In genomic region chr5:66428071-66428470, GRCm38 (mm10) we compare ENCODE assay signal across 23 mouse cellular contexts.
DNase-seq lines count a peak whose midpoint lies in the region; ATAC-seq and TF ChIP-seq lines count a peak whose summit lies in the region.
"Had no signal": no experiment of that assay in that cellular context is flagged by ENCODE, and none has a peak within 500 bp of the region (broad histone marks: within the 10 kb centered on the region; RNA-seq: fewer than 3 reads in every experiment).

No protein-coding gene starts in this region.

- POLR2A ChIA-PET in Patski (lab: Charles Lee), result no interaction called here

- no peaks in the 10 kb centered on the region for H3K36me3 ChIP-seq in hindbrain, postnatal 0 days (ENCODE audit: insufficient read depth, low read length)
- no peaks in the 10 kb centered on the region for H3K36me3 ChIP-seq in hindbrain, embryonic 12.5 days
- H3K36me3 ChIP-seq: embryonic facial prominence, embryonic 15.5 days; kidney, embryonic 15.5 days; limb, embryonic 15.5 days had no signal

- H3K4me2 ChIP-seq in hindbrain, postnatal 0 days (ENCODE audit: low read depth, low read length), result no peak overlapping the region
- no peak overlapping the region for H3K4me2 ChIP-seq in hindbrain, embryonic 12.5 days (replicated peaks)
- H3K4me2 ChIP-seq: embryonic facial prominence, embryonic 15.5 days; kidney, embryonic 15.5 days; limb, embryonic 15.5 days; lung, embryonic 14.5 days had no signal

- CTCF ChIA-PET in Patski (lab: Charles Lee), result interaction anchor here (1.2 to 1.8 kb wide), 2 partner anchors 9 to 13 kb away, joined by 3 to 4 read pairs; no protein-coding TSS in a partner anchor

- peak; percentile 62 for ATAC-seq in hindbrain, postnatal 0 days
- ATAC-seq in hindbrain, embryonic 12.5 days (ENCODE audit: low FRiP score), result no peak
- peak; percentile 38 for ATAC-seq in Patski
- ATAC-seq in megakaryocyte, adult 5-6 weeks (ENCODE audit: poor library complexity, severe bottlenecking), result no peak
- ATAC-seq: activated CD4-positive, CD25-positive, alpha-beta regulatory T cell, adult 4 months; intestine, postnatal 0 days had no signal

- no peaks in the 10 kb centered on the region for H3K9me3 ChIP-seq in hindbrain, postnatal 0 days (ENCODE audit: low read length)
- no peaks in the 10 kb centered on the region for H3K9me3 ChIP-seq in hindbrain, embryonic 12.5 days (replicated peaks)
- H3K9me3 ChIP-seq: embryonic facial prominence, embryonic 15.5 days; kidney, embryonic 15.5 days; limb, embryonic 15.5 days; megakaryocyte, embryonic 14.5 days had no signal

- DNase-seq in hindbrain, postnatal 0 days (ENCODE audit: low spot score), result peak; percentile 34
- DNase-seq in ES-CJ7 (ENCODE audit: low read depth, low spot score), result peak; percentile 64
- no peak for DNase-seq in Patski (ENCODE audit: low read depth, low spot score)
- peak; percentile 10 for DNase-seq in retina, embryonic 14.5 days (ENCODE audit: low spot score)
- no peak for DNase-seq in cerebellum, postnatal 10 days
- DNase-seq: adrenal gland, adult 8-10 months; cerebellum, adult 2 months; cerebellum, postnatal 36 days; gastrocnemius, adult 2 months; kidney, postnatal 36 days; lung, embryonic 14.5 days; midbrain, embryonic 14.5 days; thymus, postnatal 14 days had no signal

- in situ Hi-C loops in Patski (cut with MboI; ENCODE audit: low pct_unique_long_range_greater_than_20kb), result no loop called here

- H3K27ac ChIP-seq in hindbrain, postnatal 0 days, result no peak overlapping the region
- H3K27ac ChIP-seq in hindbrain, embryonic 12.5 days, result no peak overlapping the region
- H3K27ac ChIP-seq: embryonic facial prominence, embryonic 15.5 days; gastrocnemius, adult 2 months; kidney, embryonic 15.5 days; limb, embryonic 15.5 days; liver, embryonic 14.5 days had no signal

- H3K9ac ChIP-seq in hindbrain, postnatal 0 days (replicated peaks; ENCODE audit: low read length), result no peak overlapping the region
- H3K9ac ChIP-seq in hindbrain, embryonic 12.5 days, result no peak overlapping the region
- H3K9ac ChIP-seq: embryonic facial prominence, embryonic 15.5 days; kidney, embryonic 15.5 days; limb, embryonic 15.5 days; liver, embryonic 14.5 days; lung, embryonic 14.5 days had no signal

- H3K4me3 ChIP-seq in hindbrain, postnatal 0 days (ENCODE audit: low read length), result no peak overlapping the region
- no peak overlapping the region for H3K4me3 ChIP-seq in hindbrain, embryonic 12.5 days
- H3K4me3 ChIP-seq: embryonic facial prominence, embryonic 15.5 days; gastrocnemius, adult 2 months; kidney, embryonic 15.5 days; left cerebral cortex, adult 2 months; limb, embryonic 15.5 days; megakaryocyte, embryonic 14.5 days had no signal

- TF ChIP-seq CTCF in hindbrain, postnatal 0 days (IDR thresholded peaks at IDR 0.05; ENCODE audit: low read depth), result no peak
- no peak for TF ChIP-seq CTCF in Patski (IDR thresholded peaks at IDR 0.05)

- H3K27me3 ChIP-seq in hindbrain, postnatal 0 days (ENCODE audit: insufficient read depth, low read length), result no peaks in the 10 kb centered on the region
- no peaks in the 10 kb centered on the region for H3K27me3 ChIP-seq in hindbrain, embryonic 12.5 days
- H3K27me3 ChIP-seq in Patski, result no peaks in the 10 kb centered on the region
- H3K27me3 ChIP-seq: embryonic facial prominence, embryonic 15.5 days; kidney, embryonic 15.5 days; limb, embryonic 15.5 days had no signal

- H3K4me1 ChIP-seq in hindbrain, postnatal 0 days (ENCODE audit: insufficient read depth, low read length), result no peaks in the 10 kb centered on the region
- peaks cover 10% of the 10 kb centered on the region for H3K4me1 ChIP-seq in hindbrain, embryonic 12.5 days
- H3K4me1 ChIP-seq: kidney, embryonic 15.5 days; megakaryocyte, embryonic 14.5 days had no signal

Comparison
In these comparisons a context has a peak if more than half of its experiments do, and no peak if none do; other contexts are left out.
1. ATAC-seq: peak in hindbrain, postnatal 0 days (single experiment) and Patski (single experiment); none in hindbrain, embryonic 12.5 days (single experiment) and megakaryocyte, adult 5-6 weeks (single experiment).
2. DNase-seq: peak in hindbrain, postnatal 0 days (single experiment), ES-CJ7 (single experiment) and retina, embryonic 14.5 days (single experiment); none in Patski (single experiment) and cerebellum, postnatal 10 days (0 of 2).